Mouse (Mus musculus) forebrain, postnatal 0 days (tissue): ENCODE measurements around the gene Sesn1. TPM values are rescaled to one million over a fixed set of nuclear protein-coding genes. Genes with fewer than 3 reads are reported as not detected.

Experiments
- ATAC-seq: fragments of 200-750 bp; cut with Nextera tagmentation; 2 replicates; pipeline ENCODE4 v1.8.0; 2017; ENCODE audit warnings: mild to moderate bottlenecking, moderate library complexity
- DNase-seq: peaks from one replicate; pipeline ENCODE4 v3.0.0-alpha.2; 2015
- H3K27ac ChIP-seq: fragments of 300-500 bp; sonication (generic); 2 replicates; pipeline ENCODE4 v1.5.1; 2014; ENCODE audit warnings: low read depth, mild to moderate bottlenecking, antibody characterized with exemption, low read length, moderate library complexity, mixed read lengths
- H3K27me3 ChIP-seq: fragments of 300-500 bp; sonication (generic); 2 replicates; pipeline ENCODE4 v1.6.1; 2014; ENCODE audit warnings: mild to moderate bottlenecking, low read length, mixed read lengths; ENCODE audit not compliant: insufficient read depth
- H3K36me3 ChIP-seq: fragments of 300-500 bp; sonication (generic); 2 replicates; pipeline ENCODE4 v1.6.1; 2014; ENCODE audit warnings: mild to moderate bottlenecking, moderate library complexity; ENCODE audit not compliant: insufficient read depth
- H3K4me1 ChIP-seq: fragments of 300-500 bp; sonication (generic); 2 replicates; pipeline ENCODE4 v1.6.1; 2014; ENCODE audit warnings: antibody characterized with exemption; ENCODE audit not compliant: insufficient read depth
- H3K4me2 ChIP-seq: fragments of 300-500 bp; sonication (generic); 2 replicates; pipeline ENCODE4 v1.6.1; 2014; ENCODE audit warnings: low read depth, mild to moderate bottlenecking, moderate library complexity
- H3K4me3 ChIP-seq: fragments of 300-500 bp; sonication (generic); 2 replicates; pipeline ENCODE4 v1.5.1; 2014; ENCODE audit warnings: low read depth, low read length, mixed read lengths
- H3K9ac ChIP-seq: fragments of 300-500 bp; sonication (generic); 2 replicates; pipeline ENCODE4 v1.6.1; 2014; ENCODE audit warnings: mild to moderate bottlenecking
- H3K9me3 ChIP-seq: fragments of 300-500 bp; sonication (generic); 2 replicates; pipeline ENCODE4 v1.6.1; 2016; ENCODE audit warnings: low read length
- CTCF ChIP-seq: sonication (generic); IDR thresholded peaks from 2 replicates; pipeline ENCODE4 v1.5.1; 2016; ENCODE audit warnings: antibody characterized with exemption, control low read depth, low read depth
- WGBS: fragments of 180-500 bp; shearing (Covaris S2); extraction: QIAGEN DNeasy Blood & Tissue Kit; methylation state at CpG from one replicate; pipeline ENCODE4 v1.1.7; 2014; 5-methylcytosine and 5-hydroxymethylcytosine counted together
- polyA plus RNA-seq: library from polyadenylated mRNA; unstranded; fragments of >200 nt; fragmentation: Nextera tagmentation; extraction: Ambion mirVana; gene quantifications from 2 replicates; pipeline ENCODE4 v1.2.1, GENCODE M21; 2015
- total RNA-seq: library from RNA; depleted of rRNA; stranded (reverse); fragments of >200 nt; gene quantifications from 2 replicates; pipeline ENCODE4 v1.2.3, GENCODE M21; 2014

Sesn1 gene
- total and polyA plus RNA-seq, 2 experiments from 2014 or later = 34.0 to 43.4 TPM

DNA sequence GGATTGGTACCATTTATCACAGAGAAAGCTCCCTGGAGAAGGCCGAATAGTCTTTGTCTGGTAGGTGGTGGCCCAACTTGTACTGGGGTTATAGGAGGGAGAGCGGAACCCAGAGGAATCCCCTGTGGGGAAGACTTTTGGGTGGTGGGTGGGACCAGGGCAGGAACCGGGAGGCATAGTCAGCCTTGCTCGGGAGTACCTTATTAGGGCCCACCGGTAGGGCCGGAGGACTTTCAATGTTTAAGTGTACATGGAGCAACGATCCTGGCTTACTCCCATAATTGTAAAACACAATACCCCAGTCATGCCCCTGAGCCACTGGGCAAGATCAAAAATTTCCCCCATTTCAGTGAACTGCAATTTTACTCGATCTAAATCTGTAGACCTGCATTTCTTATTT lies 12.5 kb upstream of the Sesn1 start:
- Histone ChIP-seq H3K36me3 (peaks cover 25% of the 10 kb centered on the region), H3K4me3 (no peak overlapping the region), H3K4me2 (no peak overlapping the region), H3K4me1 (no peaks in the 10 kb centered on the region), H3K9me3 (peaks cover 16% of the 10 kb centered on the region; the same call in 1 of the 2 replicates), H3K9ac (no peak overlapping the region), H3K27me3 (no peaks in the 10 kb centered on the region), H3K27ac (no peak overlapping the region)
- no peak for DNase-seq
- 98% methylated on average over 8 of the region's 8 CpGs for WGBS
- TF ChIP-seq CTCF = no peak
- no peak for ATAC-seq

DNA sequence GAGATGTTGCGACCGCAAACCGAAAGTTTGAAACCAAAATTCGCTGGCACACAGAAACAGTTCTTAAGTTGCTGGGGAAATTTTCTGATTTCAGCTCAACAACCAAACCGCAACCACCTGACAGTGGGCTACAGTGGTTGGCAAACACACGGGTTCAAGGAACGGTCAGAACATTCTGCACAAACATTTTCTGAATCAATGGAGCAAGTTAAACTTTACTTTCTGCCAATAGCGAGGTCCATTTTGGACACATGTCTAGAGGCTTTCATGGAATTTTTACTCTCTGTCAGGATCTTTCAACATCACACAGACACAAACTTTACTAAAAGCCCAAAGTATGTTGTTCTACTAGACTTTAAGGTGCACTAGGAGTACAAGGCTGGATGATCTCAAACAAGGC lies 6.3 kb upstream of the Sesn1 start:
- Histone ChIP-seq H3K4me2 (no peak overlapping the region), H3K4me3 (no peak overlapping the region), H3K9ac (no peak overlapping the region), H3K27ac (no peak overlapping the region), H3K9me3 (peaks cover 22% of the 10 kb centered on the region; the same call in 1 of the 2 replicates), H3K4me1 (no peaks in the 10 kb centered on the region), H3K36me3 (peaks cover 19% of the 10 kb centered on the region), H3K27me3 (no peaks in the 10 kb centered on the region)
- ATAC-seq (no peak), DNase-seq (no peak)
- TF ChIP-seq CTCF = no peak
- WGBS = 98% methylated on average over 8 of the region's 8 CpGs

DNA sequence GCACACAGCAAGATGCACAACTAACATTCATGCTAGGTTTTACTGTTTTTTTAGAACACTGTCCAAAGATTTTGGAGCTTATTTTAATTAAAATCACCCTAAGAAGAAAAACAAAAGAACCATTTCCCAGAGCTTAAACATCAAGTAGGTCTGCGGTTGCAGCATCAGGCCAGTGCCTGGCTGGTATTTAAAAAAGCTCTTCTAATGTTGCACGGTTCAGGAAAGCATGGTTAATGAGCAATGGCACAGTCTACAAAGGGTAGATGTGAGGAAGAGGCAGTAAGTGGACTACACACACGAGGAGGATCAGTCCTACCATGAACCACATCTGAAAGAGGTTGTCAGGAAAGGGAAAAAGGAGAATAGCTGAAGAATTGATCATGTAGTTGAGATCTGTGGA lies 5.0 kb upstream of the Sesn1 start:
- Histone ChIP-seq H3K4me3 (no peak overlapping the region), H3K27ac (no peak overlapping the region), H3K9ac (no peak overlapping the region), H3K36me3 (peaks cover 14% of the 10 kb centered on the region), H3K4me2 (no peak overlapping the region), H3K9me3 (peaks cover 19% of the 10 kb centered on the region; the same call in 1 of the 2 replicates), H3K4me1 (no peaks in the 10 kb centered on the region), H3K27me3 (no peaks in the 10 kb centered on the region)
- TF ChIP-seq CTCF = no peak
- no peak for ATAC-seq
- 89% methylated on average over 3 of the region's 3 CpGs for WGBS
- DNase-seq = no peak

DNA sequence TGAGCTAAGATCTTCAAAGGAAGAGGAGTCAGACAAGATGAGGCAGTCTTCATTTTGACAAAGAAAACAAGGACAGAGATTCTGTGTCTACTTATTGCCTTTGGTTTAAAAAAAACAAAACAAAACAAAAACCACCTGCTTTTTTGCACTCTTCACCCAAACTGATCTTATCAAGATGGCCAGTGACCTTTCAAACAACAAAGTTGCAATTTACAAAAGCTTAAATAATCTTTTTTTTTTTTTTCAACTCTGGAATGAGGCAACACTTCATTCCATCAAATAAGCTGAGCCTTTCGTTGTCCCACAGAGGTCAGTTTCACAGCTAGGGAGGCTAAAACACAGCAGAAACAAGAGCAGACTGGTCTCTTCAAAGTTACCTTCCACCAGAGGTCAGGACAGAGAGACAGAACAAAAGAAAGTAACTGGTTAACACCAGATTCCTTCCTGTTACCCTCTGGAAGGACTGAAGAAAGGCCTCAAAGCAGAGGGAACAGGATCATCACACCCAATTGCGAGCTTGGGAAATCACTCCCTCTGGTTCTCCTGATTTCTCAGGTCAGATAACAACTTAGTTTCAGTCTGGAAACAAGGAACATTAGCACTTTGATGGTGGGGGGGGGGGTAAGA lies 3.9 kb upstream of the Sesn1 start:
- H3K4me3 ChIP-seq = no peak overlapping the region
- no peak for TF ChIP-seq CTCF
- peaks cover 4% of the 10 kb centered on the region; the same call in 1 of the 2 replicates for H3K36me3 ChIP-seq
- H3K27me3 ChIP-seq = no peaks in the 10 kb centered on the region
- DNase-seq (no peak), ATAC-seq (no peak)
- H3K9me3 ChIP-seq = peaks cover 16% of the 10 kb centered on the region; the same call in 1 of the 2 replicates
- H3K4me2 ChIP-seq = no peak overlapping the region
- no peaks in the 10 kb centered on the region for H3K4me1 ChIP-seq
- WGBS = 90% methylated on average over 2 of the region's 2 CpGs
- H3K27ac ChIP-seq = no peak overlapping the region
- H3K9ac ChIP-seq = no peak overlapping the region

DNA sequence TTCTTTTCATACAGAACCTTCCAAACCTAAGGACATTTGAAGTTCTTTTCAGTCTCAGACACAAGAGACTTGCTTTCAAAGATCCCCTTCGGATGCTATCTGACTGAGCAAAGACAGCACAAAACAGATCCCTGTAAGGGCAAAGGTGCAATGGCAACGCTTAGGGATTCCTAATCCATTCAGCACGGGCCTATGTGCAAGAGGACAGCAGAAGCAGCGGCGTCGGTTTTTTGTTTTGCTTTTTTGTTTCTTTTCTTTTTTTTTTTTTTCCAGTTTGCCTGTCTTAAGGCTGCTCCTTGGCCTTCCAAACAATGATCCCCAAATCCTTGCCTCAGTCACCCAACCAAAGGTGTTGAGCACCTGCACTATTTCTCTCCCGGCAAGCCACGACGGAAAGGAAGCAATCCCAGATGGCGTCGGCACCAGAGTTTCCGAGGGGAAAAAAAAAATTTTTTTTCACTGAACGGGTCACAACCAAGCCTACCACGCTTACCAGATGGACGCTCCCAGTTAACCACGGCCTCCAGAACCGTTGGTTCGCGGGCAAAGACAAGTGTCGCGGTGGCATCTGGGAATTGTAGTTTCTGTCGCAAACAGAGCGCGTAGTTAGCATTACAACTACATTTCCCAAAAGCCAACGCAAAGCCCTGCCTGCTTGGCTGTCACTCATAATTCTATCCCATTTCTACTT lies 510 bp upstream of the Sesn1 start:
- Histone ChIP-seq H3K27me3 (no peaks in the 10 kb centered on the region), H3K4me2 (peak overlapping the region; percentile 83), H3K36me3 (no peaks in the 10 kb centered on the region), H3K27ac (peak overlapping the region; percentile 93), H3K9ac (peak overlapping the region; percentile 80), H3K4me1 (peaks cover 23% of the 10 kb centered on the region), H3K9me3 (no peaks in the 10 kb centered on the region), H3K4me3 (peak overlapping the region; percentile 90)
- WGBS = 3% methylated on average over 25 of the region's 25 CpGs
- no peak for DNase-seq
- ATAC-seq = peak; percentile 89
- no peak for TF ChIP-seq CTCF

DNA sequence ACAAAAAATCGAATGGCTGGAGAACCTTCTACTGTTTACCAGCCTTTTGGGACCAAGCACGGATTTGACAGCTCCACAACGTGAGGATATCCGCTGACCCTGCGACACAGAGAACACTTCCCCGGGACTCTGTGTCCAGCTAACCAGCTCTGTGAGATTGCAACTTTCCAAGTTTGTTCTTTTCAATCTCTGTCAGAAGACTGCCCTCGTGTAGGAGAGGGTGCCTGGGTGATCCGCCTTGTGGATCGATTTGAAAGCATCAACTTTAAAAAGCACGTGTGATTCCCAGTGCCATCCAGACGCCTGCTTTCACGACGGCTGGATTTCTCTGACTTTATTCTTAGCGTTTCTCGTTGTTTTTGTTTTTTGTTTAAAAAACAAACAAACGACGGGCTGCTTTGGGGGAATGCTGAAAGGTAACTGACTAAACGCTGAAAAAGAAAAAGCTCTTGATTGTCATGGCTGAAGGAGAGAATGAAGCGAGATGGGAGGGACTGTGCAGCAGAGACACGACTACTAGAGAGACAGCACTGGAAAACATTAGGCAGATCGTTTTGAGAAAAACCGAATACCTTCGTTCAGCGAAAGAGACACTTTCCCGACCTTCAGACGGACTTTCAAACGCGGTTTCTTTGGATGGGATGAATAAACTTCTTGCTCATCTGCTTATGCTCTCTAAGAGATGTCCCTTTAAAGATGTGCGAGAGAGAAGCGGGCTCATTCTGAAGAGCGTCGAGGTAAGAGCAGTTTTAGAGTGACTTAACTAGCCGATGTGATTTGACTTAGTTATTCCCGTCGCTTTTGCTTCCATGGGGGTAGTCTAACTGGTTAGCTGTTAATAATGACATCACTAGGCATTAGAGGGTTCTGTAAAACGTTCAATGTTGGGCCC lies 1.1 kb downstream of the Sesn1 start:
- H3K27me3 ChIP-seq = no peaks in the 10 kb centered on the region
- WGBS = 1% methylated on average over 36 of the region's 36 CpGs
- no peaks in the 10 kb centered on the region for H3K36me3 ChIP-seq
- H3K4me2 ChIP-seq = peak overlapping the region; percentile 83
- DNase-seq (no peak), ATAC-seq (0 out of 2 replicates have a peak, but pooled peaks have one; percentile 4)
- peaks cover 27% of the 10 kb centered on the region for H3K4me1 ChIP-seq
- H3K9me3 ChIP-seq = no peaks in the 10 kb centered on the region
- no peak for TF ChIP-seq CTCF
- H3K27ac ChIP-seq = peak overlapping the region; percentile 93; the same call in 1 of the 2 replicates
- peak overlapping the region; percentile 90 for H3K4me3 ChIP-seq
- peak overlapping the region; percentile 80 for H3K9ac ChIP-seq

DNA sequence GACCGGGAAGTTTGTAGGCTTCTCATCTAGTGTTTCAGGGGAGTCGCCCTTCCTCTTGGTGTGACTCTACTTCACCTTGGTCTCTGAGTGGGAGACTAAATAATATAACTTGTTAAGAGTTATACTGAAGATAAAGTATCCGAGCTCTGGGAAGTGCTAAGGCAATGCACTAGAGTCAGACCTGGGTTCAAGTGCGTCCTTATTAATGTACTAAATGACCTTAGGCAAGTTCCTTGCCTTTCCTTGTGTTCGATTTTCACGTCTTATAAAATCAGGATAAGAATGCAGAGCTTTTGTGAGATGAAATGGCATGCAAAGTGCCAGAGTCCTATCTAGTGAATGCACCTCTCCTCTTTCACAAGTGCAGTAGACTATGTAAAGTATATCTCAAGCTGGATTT lies 2.8 kb downstream of the Sesn1 start:
- WGBS = 66% methylated on average over 6 of the region's 6 CpGs

More for the DNA sequence above, 2.8 kb downstream of the Sesn1 start:
- Histone ChIP-seq H3K9ac (peak overlapping the region; percentile 10; the same call in 1 of the 2 replicates), H3K4me1 (peaks cover 27% of the 10 kb centered on the region), H3K36me3 (no peaks in the 10 kb centered on the region), H3K27me3 (no peaks in the 10 kb centered on the region), H3K27ac (no peak overlapping the region), H3K4me2 (peak overlapping the region; percentile 83), H3K4me3 (peak overlapping the region; percentile 90), H3K9me3 (no peaks in the 10 kb centered on the region)
- ATAC-seq = no peak
- no peak for TF ChIP-seq CTCF
- no peak for DNase-seq
